Mouse (Mus musculus) spleen, adult 2 months (tissue): ENCODE data around the gene Zfp541.

ENCODE experiments used
- CTCF ChIP-seq: fragments of 200-500 bp; IDR thresholded peaks from 2 replicates; pipeline ENCODE4 v1.5.1; 2011; ENCODE audit warnings: mild to moderate bottlenecking, inconsistent platforms; ENCODE audit not compliant: insufficient read depth, insufficient read length, insufficient replicate concordance; ENCODE audit errors: extremely low read depth
- POLR2A ChIP-seq: fragments of 200-500 bp; IDR thresholded peaks from 2 replicates; pipeline ENCODE4 v1.6.1; 2011; ENCODE audit warnings: low read depth, low read length, inconsistent platforms

- TF ChIP-seq CTCF (no peak), POLR2A (no peak)
Measured at GRCm38 (mm10) chr7:16053105-16053504, 8.5 kb upstream of the Zfp541 start.
